Mouse (Mus musculus) embryonic facial prominence, embryonic 11.5 days (tissue): ENCODE results near the gene Slc2a4. TPM values are rescaled to one million over a fixed set of nuclear protein-coding genes. Genes with fewer than 3 reads are reported as not detected.

ENCODE experiments used
- ATAC-seq: fragments of 200-750 bp; cut with Nextera tagmentation; replicated peaks from 2 replicates; pipeline ENCODE4 v1.8.0; 2017; ENCODE audit warnings: low read depth; ENCODE audit not compliant: insufficient number of reproducible peaks, low FRiP score, low TSS enrichment
- DNase-seq: peaks from one replicate; pipeline ENCODE4 v3.0.0-alpha.2; 2015; ENCODE audit warnings: low spot score
- H3K27ac ChIP-seq: fragments of 300-500 bp; sonication (generic); replicated peaks from 2 replicates; pipeline ENCODE4 v1.5.1; 2014; ENCODE audit warnings: mild to moderate bottlenecking, low read depth, low read length, control low read depth
- H3K27me3 ChIP-seq: fragments of 300-500 bp; sonication (generic); 2 replicates; pipeline ENCODE4 v1.6.1; 2014; ENCODE audit warnings: mild to moderate bottlenecking, low read length, moderate library complexity, mixed read lengths; ENCODE audit not compliant: control insufficient read depth, insufficient read depth
- H3K36me3 ChIP-seq: fragments of 300-500 bp; sonication (generic); replicated peaks from 2 replicates; pipeline ENCODE4 v1.6.1; 2014; ENCODE audit warnings: low read depth, mild to moderate bottlenecking, low read length, moderate library complexity, mixed read lengths; ENCODE audit not compliant: control insufficient read depth, insufficient read depth
- H3K4me1 ChIP-seq: fragments of 300-500 bp; sonication (generic); 2 replicates; pipeline ENCODE4 v1.6.1; 2014; ENCODE audit warnings: low read length, mixed read lengths; ENCODE audit not compliant: control insufficient read depth, insufficient read depth
- H3K4me2 ChIP-seq: fragments of 300-500 bp; sonication (generic); 2 replicates; pipeline ENCODE4 v1.6.1; 2014; ENCODE audit warnings: low read depth, mild to moderate bottlenecking, control low read depth, low read length, moderate library complexity
- H3K4me3 ChIP-seq: fragments of 300-500 bp; sonication (generic); 2 replicates; pipeline ENCODE4 v1.5.1; 2014; ENCODE audit warnings: low read depth, low read length, control low read depth
- H3K9ac ChIP-seq: fragments of 300-500 bp; sonication (generic); replicated peaks from 2 replicates; pipeline ENCODE4 v1.6.1; 2014; ENCODE audit warnings: mild to moderate bottlenecking, control low read depth, low read length
- H3K9me3 ChIP-seq: fragments of 300-500 bp; sonication (generic); replicated peaks from 2 replicates; pipeline ENCODE4 v1.6.1; 2016; ENCODE audit warnings: mild to moderate bottlenecking, low read length, inconsistent platforms, mixed read lengths; ENCODE audit not compliant: control insufficient read depth
- WGBS: fragments of 180-500 bp; shearing (Covaris S2); extraction: QIAGEN DNeasy Blood & Tissue Kit; methylation state at CpG from one replicate; pipeline ENCODE4 v1.1.7; 2014; 5-methylcytosine and 5-hydroxymethylcytosine counted together
- polyA plus RNA-seq: library from polyadenylated mRNA; unstranded; fragments of >200 nt; fragmentation: Nextera tagmentation; extraction: Ambion mirVana; gene quantifications from 2 replicates; pipeline ENCODE4 v1.2.1, GENCODE M21; 2014

Gene Slc2a4
- polyA plus RNA-seq, 1 experiment from 2014 or later, result 20.2 TPM

GRCm38 (mm10) chr11:69991711-69992110 is 43.7 kb upstream of the Slc2a4 start:
- Histone ChIP-seq H3K4me3 (peak overlapping the region; percentile 74), H3K9me3 (no peaks in the 10 kb centered on the region), H3K36me3 (peaks cover 13% of the 10 kb centered on the region), H3K4me1 (no peaks in the 10 kb centered on the region; the same call in 1 of the 2 replicates), H3K27ac (peak overlapping the region; percentile 81), H3K27me3 (no peaks in the 10 kb centered on the region), H3K9ac (peak overlapping the region; percentile 86), H3K4me2 (peak overlapping the region; percentile 82)
- no peak for ATAC-seq
- 0% methylated on average over 15 of the region's 15 CpGs for WGBS
- no peak for DNase-seq

- Histone ChIP-seq H3K36me3 (peaks cover 13% of the 10 kb centered on the region), H3K4me1 (no peaks in the 10 kb centered on the region; the same call in 1 of the 2 replicates), H3K9me3 (no peaks in the 10 kb centered on the region), H3K4me3 (peak within 1 kb of the TSS; percentile 74), H3K9ac (peak within 1 kb of the TSS; percentile 86), H3K4me2 (peak within 1 kb of the TSS; percentile 82), H3K27ac (peak within 1 kb of the TSS; percentile 81), H3K27me3 (no peaks in the 10 kb centered on the region)
- DNase-seq (peak; percentile 97), ATAC-seq (peak; percentile 45)
- WGBS, result under 1% methylated on average over 40 of the region's 40 CpGs
Observed at GRCm38 (mm10) chr11:69990850-69991691, 43.1 kb upstream of the Slc2a4 start, which contains the start of gene Gabarap. Gene Gabarap, plus strand, starts transcription at chr11:69991143.

- Histone ChIP-seq H3K27ac (0 out of 2 replicates have a peak overlapping the region, but pooled peaks have one; percentile 81), H3K4me2 (no peak overlapping the region), H3K9ac (no peak overlapping the region), H3K4me3 (no peak overlapping the region), H3K9me3 (no peaks in the 10 kb centered on the region), H3K4me1 (no peaks in the 10 kb centered on the region; the same call in 1 of the 2 replicates), H3K36me3 (peaks cover 13% of the 10 kb centered on the region), H3K27me3 (no peaks in the 10 kb centered on the region)
- ATAC-seq (no peak), DNase-seq (no peak)
- 89% methylated on average over 8 of the region's 8 CpGs for WGBS
Observed at GRCm38 (mm10) chr11:69989949-69990348, 42.0 kb upstream of the Slc2a4 start.

- WGBS, result 90% methylated on average over 8 of the region's 8 CpGs
- Histone ChIP-seq H3K27ac (no peak overlapping the region), H3K4me3 (no peak overlapping the region), H3K9ac (no peak overlapping the region), H3K27me3 (no peaks in the 10 kb centered on the region), H3K4me2 (no peak overlapping the region), H3K9me3 (no peaks in the 10 kb centered on the region), H3K4me1 (peaks cover 4% of the 10 kb centered on the region), H3K36me3 (peaks cover 13% of the 10 kb centered on the region)
- ATAC-seq (no peak), DNase-seq (no peak)
Observed at GRCm38 (mm10) chr11:69984431-69984830, 36.4 kb upstream of the Slc2a4 start.

GRCm38 (mm10) chr11:69983377-69983776 is 35.4 kb upstream of the Slc2a4 start:
- Histone ChIP-seq H3K27me3 (no peaks in the 10 kb centered on the region), H3K36me3 (peaks cover 3% of the 10 kb centered on the region), H3K4me3 (peak overlapping the region; percentile 99; the same call in 1 of the 2 replicates), H3K9me3 (no peaks in the 10 kb centered on the region), H3K9ac (peak overlapping the region; percentile 34), H3K4me2 (peak overlapping the region; percentile 71), H3K4me1 (peaks cover 4% of the 10 kb centered on the region), H3K27ac (no peak overlapping the region)
- ATAC-seq (no peak), DNase-seq (no peak)
- WGBS, result 83% methylated on average over 4 of the region's 4 CpGs

GRCm38 (mm10) chr11:69982877-69983276 is 34.9 kb upstream of the Slc2a4 start:
- no peak overlapping the region for H3K27ac ChIP-seq
- peaks cover 4% of the 10 kb centered on the region for H3K4me1 ChIP-seq
- WGBS, result 27% methylated on average over 5 of the region's 5 CpGs
- H3K9me3 ChIP-seq, result no peaks in the 10 kb centered on the region
- ATAC-seq (no peak), DNase-seq (peak; percentile 13)
- H3K9ac ChIP-seq, result peak overlapping the region; percentile 34
- peak overlapping the region; percentile 99 for H3K4me3 ChIP-seq
- H3K4me2 ChIP-seq, result peak overlapping the region; percentile 71
- no peaks in the 10 kb centered on the region; the same call in none of the 2 replicates for H3K36me3 ChIP-seq
- no peaks in the 10 kb centered on the region for H3K27me3 ChIP-seq

- Histone ChIP-seq H3K4me2 (peak within 1 kb of the TSS; percentile 71), H3K4me3 (peak within 1 kb of the TSS; percentile 99), H3K27me3 (no peaks in the 10 kb centered on the region), H3K27ac (peak within 1 kb of the TSS; percentile 99), H3K9ac (peak within 1 kb of the TSS; percentile 99), H3K4me1 (peaks cover 4% of the 10 kb centered on the region), H3K9me3 (no peaks in the 10 kb centered on the region), H3K36me3 (no peaks in the 10 kb centered on the region; the same call in none of the 2 replicates)
- WGBS, result 58% methylated on average over 8 of the region's 8 CpGs
- no peak for ATAC-seq
- DNase-seq, result no peak
Observed at GRCm38 (mm10) chr11:69982225-69982624, 34.2 kb upstream of the Slc2a4 start, which contains the start of gene Elp5. Gene Elp5, minus strand, starts transcription at chr11:69982517.
